Mouse (Mus musculus) fat pad, adult 2 months (tissue): Measurements from ENCODE around the gene Ror1.

Experiments used
- DNase-seq: peaks from one replicate; pipeline ENCODE4 v3.0.0-alpha.2; 2011; ENCODE audit warnings: low read depth, low spot score; ENCODE audit errors: extremely low read depth

Gene Ror1

GRCm38 (mm10) chr4:100248273-100248672 is 152.7 kb downstream of the Ror1 start:
- no peak for DNase-seq

- no peak for DNase-seq
Measured at GRCm38 (mm10) chr4:100251270-100251669, 155.7 kb downstream of the Ror1 start.

GRCm38 (mm10) chr4:100252050-100252449 is 156.5 kb downstream of the Ror1 start:
- no peak for DNase-seq

GRCm38 (mm10) chr4:100252646-100253045 is 157.1 kb downstream of the Ror1 start:
- DNase-seq: no peak

- no peak for DNase-seq
Measured at GRCm38 (mm10) chr4:100253401-100253800, 157.8 kb downstream of the Ror1 start.

GRCm38 (mm10) chr4:100253831-100254230 is 158.2 kb downstream of the Ror1 start:
- DNase-seq: no peak

- DNase-seq: no peak
Measured at GRCm38 (mm10) chr4:100258462-100258861, 162.9 kb downstream of the Ror1 start.

GRCm38 (mm10) chr4:100263917-100264316 is 168.3 kb downstream of the Ror1 start:
- DNase-seq: no peak

GRCm38 (mm10) chr4:100271059-100271735 is 175.6 kb downstream of the Ror1 start:
- no peak for DNase-seq

GRCm38 (mm10) chr4:100271736-100272127 is 176.1 kb downstream of the Ror1 start:
- DNase-seq: no peak

- DNase-seq: no peak
Measured at GRCm38 (mm10) chr4:100273356-100273755, 177.8 kb downstream of the Ror1 start.

- no peak for DNase-seq
Measured at GRCm38 (mm10) chr4:100273807-100274480, 178.4 kb downstream of the Ror1 start.

GRCm38 (mm10) chr4:100276482-100276881 is 180.9 kb downstream of the Ror1 start:
- no peak for DNase-seq

GRCm38 (mm10) chr4:100276970-100277369 is 181.4 kb downstream of the Ror1 start:
- no peak for DNase-seq

GRCm38 (mm10) chr4:100283171-100283880 is 187.7 kb downstream of the Ror1 start:
- peak; percentile 62 for DNase-seq

GRCm38 (mm10) chr4:100284528-100284927 is 188.9 kb downstream of the Ror1 start:
- no peak for DNase-seq

GRCm38 (mm10) chr4:100286111-100286541 is 190.5 kb downstream of the Ror1 start:
- no peak for DNase-seq

GRCm38 (mm10) chr4:100286800-100287199 is 191.2 kb downstream of the Ror1 start:
- no peak for DNase-seq

GRCm38 (mm10) chr4:100287829-100288228 is 192.2 kb downstream of the Ror1 start:
- no peak for DNase-seq

- DNase-seq: peak; percentile 97
Measured at GRCm38 (mm10) chr4:100291015-100291651, 195.5 kb downstream of the Ror1 start.

- no peak for DNase-seq
Measured at GRCm38 (mm10) chr4:100297678-100298077, 202.1 kb downstream of the Ror1 start.
